Mouse (Mus musculus) right cerebral cortex, adult 18-20 months (tissue): ENCODE data around the gene Ciao2b.
"Not testable (repeated sequence)": the region's sequence is repeated elsewhere in the genome, so short reads cannot be mapped to it uniquely, and the experiment has no call there.

Experiments used
- DNase-seq: peaks from one replicate; pipeline ENCODE4 v3.0.0; 2022; ENCODE audit warnings: mixed read lengths

Ciao2b gene

DNA sequence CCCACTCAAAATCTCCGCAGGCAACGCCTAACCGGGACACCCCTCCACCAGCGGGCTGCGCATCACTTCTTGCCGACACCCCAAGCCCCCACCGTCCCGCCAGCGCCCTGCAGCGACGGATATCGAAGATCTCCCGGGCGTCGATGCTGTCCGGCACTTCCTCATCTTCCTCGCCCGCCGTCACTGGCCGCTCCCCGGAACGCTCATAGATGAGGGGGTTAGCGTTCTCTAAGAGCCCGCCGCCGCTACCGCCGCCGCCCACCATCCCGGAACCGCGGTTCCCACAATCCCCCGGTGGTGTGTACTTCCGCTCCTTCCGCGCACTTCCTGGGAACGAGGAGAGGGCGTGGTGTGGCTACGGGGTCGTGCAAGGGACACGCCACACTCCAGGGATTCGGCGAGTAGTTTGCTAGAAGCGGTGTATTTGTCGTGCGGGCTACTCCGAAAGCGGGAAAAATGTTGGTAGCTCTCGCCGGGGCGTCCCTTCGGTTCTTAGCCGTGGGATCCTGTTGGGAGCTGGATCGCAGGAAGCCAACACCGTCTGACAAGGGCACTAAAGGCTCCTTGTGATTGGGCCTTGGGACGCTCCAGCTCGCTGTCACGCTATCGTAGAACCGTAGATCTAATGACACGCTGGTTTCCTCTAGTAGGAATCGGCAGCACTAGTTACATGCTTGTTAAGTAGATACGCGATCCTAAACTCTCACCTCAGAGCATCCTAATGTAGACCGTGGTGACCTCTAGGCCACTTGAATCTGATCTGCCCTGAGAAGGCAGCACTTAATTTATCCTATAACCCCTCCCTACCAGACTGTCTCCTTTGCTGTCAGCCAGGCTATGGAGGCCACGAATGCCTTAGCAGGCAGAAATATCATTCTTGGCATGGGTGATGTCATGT lies at the start of gene Ciao2b:
Gene Ciao2b, minus strand, starts transcription at position 540 of the 898 bp plus-strand sequence.
- DNase-seq: peak; percentile 94

DNA sequence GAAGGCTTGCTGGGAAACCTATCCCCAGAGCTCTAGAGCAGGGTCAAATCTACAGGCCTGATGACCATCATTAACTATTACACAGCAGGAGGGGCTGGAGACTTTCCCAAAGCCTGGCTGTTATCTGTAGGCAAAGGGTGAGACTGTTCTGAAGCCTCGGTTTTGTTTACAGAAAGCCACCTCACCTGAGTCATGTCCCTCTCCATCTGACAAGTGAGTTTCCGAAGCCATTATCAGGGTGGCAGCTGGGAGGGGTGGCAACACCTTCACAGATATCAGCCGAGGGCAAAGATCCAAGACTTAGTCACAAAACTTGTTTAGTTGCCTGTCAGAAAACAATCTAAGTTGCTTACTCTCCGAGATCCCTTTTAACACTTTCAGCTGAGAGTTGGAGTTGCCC lies 46.7 kb upstream of the Ciao2b start:
- DNase-seq: no peak

DNA sequence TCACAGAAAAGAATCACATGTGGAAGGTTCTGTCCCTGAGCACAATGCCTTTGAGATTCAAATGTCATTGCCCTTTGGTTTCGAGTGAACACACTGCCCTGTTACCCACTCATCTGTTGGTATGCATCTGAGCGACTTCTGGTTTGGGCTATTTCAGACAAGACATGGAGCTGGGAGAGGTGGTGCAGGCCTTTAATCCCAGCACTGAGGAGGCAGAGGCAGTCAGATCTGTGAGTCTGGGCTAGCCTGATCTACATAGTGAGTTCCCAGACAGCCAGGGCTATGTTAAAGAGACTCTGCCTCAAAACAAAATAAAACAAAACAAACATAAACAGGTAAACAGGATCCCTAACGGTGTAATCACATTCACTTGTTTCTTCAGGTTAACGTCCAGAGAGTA lies 13.8 kb upstream of the Ciao2b start:
- no peak for DNase-seq

DNA sequence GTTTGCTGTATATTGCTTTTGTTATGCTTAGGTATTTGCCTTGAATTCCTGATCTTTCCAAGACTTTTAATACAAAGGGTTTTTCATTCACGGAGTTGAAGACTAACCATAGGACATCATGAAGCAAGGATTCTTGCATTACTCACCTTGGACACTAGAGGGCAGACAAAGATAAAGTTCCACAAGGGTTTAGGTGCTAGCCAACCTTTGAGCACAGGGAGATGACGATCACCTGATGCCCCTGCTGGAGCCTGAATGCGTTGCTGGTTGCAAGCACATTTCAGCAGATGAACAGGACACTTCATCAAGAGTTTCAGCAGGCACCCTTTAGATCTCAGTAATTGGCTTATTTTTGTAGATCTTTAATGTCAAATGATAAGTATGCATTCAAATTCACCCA lies 13.2 kb upstream of the Ciao2b start:
- peak; percentile 84 for DNase-seq

DNA sequence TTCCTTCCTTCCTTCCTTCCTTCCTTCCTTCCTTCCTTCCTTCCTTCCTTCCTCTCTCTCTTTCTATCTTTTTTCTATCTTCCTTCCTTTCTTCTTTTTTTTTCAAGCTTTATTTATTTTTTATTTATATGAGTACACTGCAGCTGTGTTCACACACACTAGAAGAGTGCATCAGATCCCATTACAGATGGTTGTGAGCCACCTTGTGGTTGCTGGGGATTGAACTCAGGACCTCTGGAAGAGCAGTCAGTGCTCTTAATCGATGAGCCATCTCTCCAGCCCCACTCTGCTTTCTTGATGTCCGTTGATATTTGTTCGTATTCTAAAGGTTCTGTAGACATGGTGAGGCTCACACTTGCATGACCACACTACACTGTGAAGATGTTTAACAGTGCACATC lies 2.4 kb upstream of the Ciao2b start:
- not testable (repeated sequence) for DNase-seq

- DNase-seq: no peak
These were observed 524 bp upstream of the Ciao2b start for GRCm38 (mm10) chr8:104642324-104642654.

DNA sequence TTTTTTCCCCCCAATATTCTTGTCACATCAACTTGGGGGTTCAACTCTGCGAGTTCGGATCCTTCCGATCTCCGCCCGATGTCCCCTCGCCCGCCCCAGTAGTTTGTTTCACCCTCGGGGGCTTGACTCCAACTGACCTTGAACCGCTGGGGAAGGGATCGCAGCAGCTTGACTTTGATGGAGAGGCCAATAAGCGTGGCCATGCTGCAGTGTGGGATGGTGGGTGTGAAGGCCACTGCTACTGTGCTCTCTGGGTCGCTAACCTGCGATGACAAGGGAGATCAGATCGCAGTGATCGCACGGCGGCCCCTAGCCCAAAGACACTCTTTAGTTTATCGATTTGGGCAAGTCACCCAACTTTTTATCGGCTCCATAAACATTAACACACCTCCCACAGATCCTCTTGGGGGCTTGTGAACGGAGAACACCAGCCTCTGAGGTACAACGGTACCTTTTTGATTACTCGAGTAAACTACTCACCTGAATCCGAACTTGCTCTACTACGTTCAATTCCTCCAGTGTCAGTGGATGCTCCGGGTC lies 864 bp downstream of the Ciao2b start:
- no peak for DNase-seq

- no peak for DNase-seq
These were observed 1.5 kb downstream of the Ciao2b start for GRCm38 (mm10) chr8:104640241-104640640.

DNA sequence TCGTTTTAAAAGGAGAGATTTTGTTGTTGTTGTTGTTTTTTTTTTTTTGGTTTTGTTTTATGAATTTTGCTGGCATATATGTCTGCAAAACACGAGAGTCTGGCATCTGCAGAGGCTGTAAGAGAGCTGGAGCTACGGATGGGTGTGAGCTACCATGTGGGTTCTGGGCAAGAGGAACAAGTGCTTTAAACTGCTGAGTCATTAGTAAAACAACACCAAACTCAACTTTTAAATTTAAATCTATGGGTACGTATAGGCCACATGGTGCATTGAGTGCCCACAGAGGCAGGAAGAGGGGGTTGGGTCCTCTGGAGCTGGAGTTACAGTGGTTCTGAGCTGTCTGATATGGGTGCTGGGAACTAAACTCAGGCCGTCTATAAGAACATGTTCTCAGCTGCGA lies 3.8 kb downstream of the Ciao2b start:
- DNase-seq: no peak

- DNase-seq: no peak
These were observed 6.6 kb downstream of the Ciao2b start for GRCm38 (mm10) chr8:104635004-104635710.

DNA sequence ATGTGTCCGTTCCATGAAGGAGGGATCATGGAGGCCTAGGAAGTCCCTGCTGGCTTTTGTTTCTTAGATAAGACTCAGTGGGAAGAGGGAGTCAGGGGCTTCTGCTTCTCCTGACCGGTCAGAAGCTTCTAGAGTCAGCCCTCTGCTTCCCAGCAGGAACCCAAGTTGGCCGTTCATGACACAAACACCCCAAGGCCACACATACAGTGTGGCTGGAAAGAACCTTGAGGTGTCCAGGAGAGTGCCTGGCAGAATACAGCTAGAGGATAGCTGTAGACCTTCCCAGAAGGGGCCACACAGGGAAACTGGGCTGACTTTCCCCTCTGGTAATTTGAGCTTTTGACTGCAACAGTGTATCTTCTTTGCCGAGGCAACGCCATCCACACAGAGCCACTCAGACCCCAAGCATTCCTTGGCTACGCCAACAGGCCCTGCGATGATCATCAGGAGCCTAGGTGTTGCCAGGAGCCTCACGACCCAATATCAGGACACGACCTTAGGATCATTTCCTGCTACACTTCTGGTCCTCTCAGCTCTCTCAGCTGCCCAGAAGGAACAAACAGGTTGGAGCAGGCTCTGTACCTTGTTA lies 8.5 kb downstream of the Ciao2b start:
- DNase-seq: no peak

DNA sequence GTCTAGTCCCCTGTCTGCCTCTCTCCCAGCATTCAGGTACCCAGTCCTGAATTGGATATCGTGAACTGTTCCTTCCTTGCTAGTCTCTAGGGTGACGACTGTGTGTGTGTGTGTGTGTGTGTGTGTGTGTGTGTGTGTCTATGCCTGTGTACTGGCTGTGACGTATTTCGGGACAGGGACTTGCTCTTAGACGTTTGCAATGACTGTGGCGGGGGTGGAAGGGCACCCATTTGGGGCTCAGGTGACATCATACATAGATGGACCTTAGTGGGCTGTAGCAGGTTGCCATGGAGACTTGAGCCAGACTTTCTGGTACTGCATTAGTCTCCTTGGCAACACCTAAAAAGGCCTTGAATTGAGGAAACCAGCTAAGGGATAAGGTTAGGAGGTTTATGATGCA lies 9.3 kb downstream of the Ciao2b start:
- DNase-seq: peak; percentile 44

DNA sequence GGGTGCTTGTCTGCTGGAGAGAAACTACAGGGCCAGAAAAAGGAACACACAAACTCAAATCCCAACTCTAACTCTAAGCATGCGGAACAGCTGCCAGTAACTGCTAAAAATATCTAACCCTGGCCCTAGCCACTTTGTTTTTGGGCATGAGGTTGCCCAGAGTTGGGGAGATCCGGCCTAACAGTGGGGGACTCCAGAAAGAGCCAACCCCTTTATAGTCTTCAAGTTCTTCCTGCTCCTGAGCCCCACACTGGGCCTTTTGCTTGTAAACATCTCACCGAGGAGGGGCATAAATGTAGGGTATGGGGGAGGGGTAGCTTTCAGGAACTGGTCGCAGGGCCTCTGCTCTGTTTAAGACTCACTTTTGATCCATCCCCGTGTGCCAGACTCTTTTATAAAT lies 9.8 kb downstream of the Ciao2b start:
- no peak for DNase-seq

GRCm38 (mm10) chr8:104630981-104631663 lies 10.6 kb downstream of the Ciao2b start, which contains the start of gene Rrad:
Gene Rrad, minus strand, starts transcription at chr8:104631327.
- no peak for DNase-seq

GRCm38 (mm10) chr8:104630574-104630973 lies 11.2 kb downstream of the Ciao2b start:
- no peak for DNase-seq

- no peak for DNase-seq
These were observed 11.7 kb downstream of the Ciao2b start for GRCm38 (mm10) chr8:104630111-104630479.

DNA sequence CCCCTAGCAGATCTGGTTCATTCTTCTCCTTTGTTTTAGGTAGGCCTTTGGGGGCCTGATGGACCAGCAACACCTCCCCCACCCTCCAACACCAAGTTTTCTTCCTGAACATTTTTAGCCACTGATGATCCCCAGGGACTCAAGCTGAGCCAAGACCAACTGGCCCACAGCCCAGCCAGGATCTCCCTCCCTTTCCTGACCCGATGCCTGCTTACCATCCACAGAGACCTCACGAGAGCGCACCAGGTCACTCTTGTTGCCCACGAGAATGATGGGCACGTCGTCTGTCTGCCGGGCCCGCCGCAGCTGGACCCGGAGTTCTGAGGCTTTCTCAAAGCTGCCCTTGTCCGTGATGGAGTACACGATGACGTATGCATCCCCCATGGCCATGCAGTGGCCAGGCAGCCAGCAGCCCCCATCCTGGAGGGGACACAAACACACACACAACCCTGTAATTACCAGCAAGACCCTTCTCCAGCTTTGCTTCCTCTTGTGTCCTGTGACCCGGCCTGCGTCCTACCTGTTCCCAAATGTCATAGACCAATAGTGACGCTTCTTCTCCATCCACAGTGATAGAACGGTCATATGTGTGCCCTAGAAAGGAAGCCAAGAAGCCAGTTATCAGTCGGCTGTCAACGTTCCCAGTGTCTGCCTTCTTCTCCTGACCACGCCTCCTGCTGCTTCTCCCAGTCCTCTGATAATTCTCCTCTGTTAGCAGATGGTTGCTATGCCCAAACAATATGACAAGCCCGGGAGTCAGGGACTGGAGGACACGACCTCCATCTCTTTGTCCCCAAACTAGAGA lies 12.3 kb downstream of the Ciao2b start:
- no peak for DNase-seq

- DNase-seq: no peak
These were observed 13.4 kb downstream of the Ciao2b start for GRCm38 (mm10) chr8:104628402-104628801.

DNA sequence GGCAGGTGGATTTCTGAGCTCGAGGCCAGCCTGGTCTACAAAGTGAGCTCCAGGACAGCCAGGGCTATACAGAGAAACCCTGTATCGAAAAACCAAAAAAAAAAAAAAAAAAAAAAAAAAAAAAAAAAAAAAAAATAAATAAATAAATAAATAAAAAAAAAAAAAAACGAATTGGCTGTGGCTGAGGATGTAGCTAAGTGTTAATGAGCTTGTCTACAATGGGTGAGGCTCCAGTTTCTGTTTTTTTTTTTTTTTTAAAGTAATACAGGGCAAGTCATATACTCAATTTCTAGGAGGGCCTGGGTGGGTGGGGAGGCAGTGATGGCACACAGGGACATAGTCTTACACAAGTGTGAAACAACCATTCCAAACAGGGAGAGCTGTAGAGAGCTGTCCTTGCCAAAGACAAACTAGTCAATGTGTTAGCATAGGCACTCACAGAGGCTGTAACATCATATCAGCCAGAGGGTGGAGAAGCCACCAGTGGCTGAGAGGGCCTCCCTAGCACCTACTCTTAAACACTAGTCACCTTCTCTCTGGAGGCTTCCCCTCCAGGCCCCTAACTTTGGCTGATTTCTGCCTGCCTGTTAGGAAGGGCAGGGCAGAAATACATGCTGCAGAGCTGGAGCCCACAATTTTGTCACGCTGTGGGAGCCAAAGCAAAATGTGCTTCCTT lies 14.6 kb downstream of the Ciao2b start:
- DNase-seq: no peak

DNA sequence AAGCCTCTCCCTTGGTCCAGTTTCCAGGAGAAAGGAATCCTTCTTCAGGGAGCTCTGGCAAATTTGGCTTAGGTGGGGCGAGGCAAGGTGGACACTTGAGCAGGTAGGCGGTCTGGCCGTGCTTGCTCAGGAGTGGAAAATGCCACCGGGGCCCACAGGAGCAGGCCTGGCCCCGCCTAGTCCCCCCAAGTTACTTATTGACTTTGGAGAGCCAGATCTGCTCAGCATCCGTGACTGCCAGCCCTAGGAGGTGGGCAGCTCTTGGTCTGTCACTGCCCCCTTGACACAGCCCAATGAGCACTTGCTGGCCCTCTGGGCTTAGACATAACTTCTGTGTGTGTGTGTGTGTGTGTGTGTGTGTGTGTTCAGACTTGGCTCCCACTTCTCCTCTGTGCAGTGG lies 17.6 kb downstream of the Ciao2b start, which contains the start of gene Cdh16:
Gene Cdh16, minus strand, starts transcription at position 236 of the 400 bp plus-strand sequence.
- DNase-seq: no peak

DNA sequence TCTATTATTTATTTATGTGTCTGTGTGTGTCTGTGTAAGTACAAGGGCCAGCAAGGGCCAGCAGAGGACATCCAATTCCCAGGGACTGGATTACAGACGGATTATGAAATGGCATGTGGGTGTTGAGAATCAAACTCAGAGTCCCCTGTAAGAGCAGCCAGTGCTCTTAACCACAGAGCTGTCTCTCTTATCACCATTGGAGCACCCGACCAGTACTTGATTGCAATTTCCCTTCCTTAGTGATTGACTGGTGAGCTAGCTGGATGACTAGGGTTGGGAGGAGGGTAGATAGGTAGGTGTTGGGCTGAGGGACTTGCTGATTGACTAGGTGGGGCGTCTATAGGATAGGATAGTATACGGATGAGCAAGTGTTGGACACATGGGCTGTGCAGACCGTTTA lies 21.0 kb downstream of the Ciao2b start:
- no peak for DNase-seq
